Mouse (Mus musculus): ENCODE results near the gene Scgb1a1.

The Scgb1a1 gene

DNA sequence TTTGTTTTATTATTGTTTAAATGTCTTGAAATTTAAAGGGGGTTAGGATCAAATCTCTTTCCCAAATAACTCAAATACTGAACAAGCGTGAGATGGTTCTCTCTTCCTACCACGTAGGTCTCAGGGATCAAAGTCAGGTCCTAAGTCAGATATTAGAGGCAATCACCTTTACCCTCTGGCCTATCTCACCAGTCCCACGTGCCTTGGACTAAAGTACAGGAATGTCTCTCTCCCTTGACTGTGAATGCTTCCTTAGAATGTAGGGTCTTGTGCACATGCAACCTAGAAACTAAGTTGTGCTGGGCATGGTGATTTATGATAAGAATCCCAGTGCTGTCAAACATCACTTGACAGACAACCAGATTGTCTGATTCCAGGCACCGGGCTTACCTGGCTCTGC lies 48.5 kb downstream of the Scgb1a1 start:
- no peak for DNase-seq

DNA sequence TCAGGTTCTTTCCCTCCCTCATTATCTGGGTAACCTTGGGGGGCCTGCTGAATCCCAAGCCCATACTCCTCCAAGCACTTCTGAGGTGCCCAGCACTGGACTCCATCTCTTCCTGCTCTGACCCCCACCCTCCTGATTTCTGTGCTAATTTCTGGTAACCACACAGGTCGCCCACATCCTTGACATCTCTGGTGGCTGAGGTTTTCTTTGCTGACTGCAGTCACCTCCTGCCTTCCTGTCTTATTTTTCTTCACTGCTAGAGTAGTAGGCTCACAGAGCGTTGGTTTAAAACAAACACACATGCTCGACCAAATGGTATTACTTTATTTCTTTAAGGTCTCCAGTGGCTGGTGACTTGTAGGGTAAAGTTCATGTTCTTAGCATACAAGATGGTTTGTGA lies 49.6 kb downstream of the Scgb1a1 start:
- DNase-seq = no peak

DNA sequence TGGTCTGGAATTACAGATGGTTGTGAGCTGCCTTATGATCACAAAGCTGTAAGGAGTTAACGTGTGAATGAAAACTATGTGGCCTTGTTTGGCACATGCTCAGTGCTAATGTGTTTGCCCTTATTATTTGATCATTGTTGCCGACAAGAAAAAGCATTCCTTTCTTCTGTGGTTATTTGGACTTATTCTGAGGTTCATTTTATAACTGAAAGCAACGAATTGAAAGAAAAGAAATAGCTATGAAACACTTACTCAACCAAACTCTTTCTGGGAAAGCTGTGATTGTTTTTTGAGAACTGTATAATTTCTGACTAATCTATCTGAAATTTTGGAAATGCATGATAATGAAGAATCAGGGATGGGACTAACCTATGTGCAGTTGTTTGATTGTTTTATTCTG lies 52.7 kb downstream of the Scgb1a1 start:
- no peak for DNase-seq

GRCm38 (mm10) chr19:9034480-9034879 lies 53.3 kb downstream of the Scgb1a1 start:
- DNase-seq = no peak
